Mouse (Mus musculus) layer of hippocampus, adult 2 months (tissue): ENCODE data around the gene Chmp4b. TPM values are rescaled to one million over a fixed set of nuclear protein-coding genes. Genes with fewer than 3 reads are reported as not detected.

Source experiments
- DNase-seq, 2 experiments: peaks; one replicate each; pipeline ENCODE4 v3.0.0; 2022; ENCODE audit warnings: low spot score in 2 of 2
- H3K27ac ChIP-seq: fragments of 200-600 bp; 2 replicates; pipeline ENCODE4 v1.8.1; 2022
- H3K4me3 ChIP-seq: fragments of 200-600 bp; 2 replicates; pipeline ENCODE4 v1.8.1; 2022; ENCODE audit warnings: mild to moderate bottlenecking
- CTCF ChIP-seq: fragments of 200-600 bp; conservative IDR thresholded peaks from 2 replicates; pipeline ENCODE4 v1.8.1; 2022; ENCODE audit warnings: antibody characterized with exemption, mild to moderate bottlenecking, moderate library complexity
- total RNA-seq, 2 experiments: library from RNA; stranded (reverse); gene quantifications; 2 replicates each; pipeline ENCODE4 v1.2.3; 2021

The Chmp4b gene
- total RNA-seq, 2 experiments from 2014 or later, result 206 to 215 TPM

GRCm38 (mm10) chr2:154677651-154678139 is 26.2 kb downstream of the Chmp4b start:
- Histone ChIP-seq H3K4me3 (peak overlapping the region; percentile 49), H3K27ac (peak overlapping the region; percentile 93)
- peak; percentile 73 to 79 for DNase-seq
- no peak for TF ChIP-seq CTCF

- DNase-seq, result no peak
- H3K4me3 ChIP-seq, result no peak overlapping the region
- no peak for TF ChIP-seq CTCF
Observed at GRCm38 (mm10) chr2:154678995-154679394, 27.5 kb downstream of the Chmp4b start.

GRCm38 (mm10) chr2:154680337-154680736 is 28.8 kb downstream of the Chmp4b start:
- TF ChIP-seq CTCF, result no peak

More at GRCm38 (mm10) chr2:154678995-154679394, 27.5 kb downstream of the Chmp4b start:
- H3K27ac ChIP-seq, result peak overlapping the region; percentile 58; the same call in 1 of the 2 replicates

GRCm38 (mm10) chr2:154680941-154681340 is 29.4 kb downstream of the Chmp4b start:
- no peak for TF ChIP-seq CTCF
- no peak overlapping the region for H3K4me3 ChIP-seq
- DNase-seq, result peak; percentile 30 to 38
- peak overlapping the region; percentile 77 for H3K27ac ChIP-seq

More at GRCm38 (mm10) chr2:154680337-154680736, 28.8 kb downstream of the Chmp4b start:
- DNase-seq, result no peak
- Histone ChIP-seq H3K4me3 (no peak overlapping the region), H3K27ac (peak overlapping the region; percentile 77)

- no peak for DNase-seq
- no peak overlapping the region for H3K4me3 ChIP-seq
- peak overlapping the region; percentile 77 for H3K27ac ChIP-seq
- no peak for TF ChIP-seq CTCF
Observed at GRCm38 (mm10) chr2:154682712-154683111, 31.2 kb downstream of the Chmp4b start.

GRCm38 (mm10) chr2:154684901-154685470 is 33.5 kb downstream of the Chmp4b start:
- no peak for TF ChIP-seq CTCF
- Histone ChIP-seq H3K27ac (no peak overlapping the region), H3K4me3 (no peak overlapping the region)
- DNase-seq, result no peak

- no peak for TF ChIP-seq CTCF
- Histone ChIP-seq H3K4me3 (no peak overlapping the region), H3K27ac (no peak overlapping the region)
- no peak for DNase-seq
Observed at GRCm38 (mm10) chr2:154685772-154686171, 34.3 kb downstream of the Chmp4b start.

- DNase-seq, result no peak
- no peak for TF ChIP-seq CTCF
- H3K27ac ChIP-seq, result no peak overlapping the region
- no peak overlapping the region for H3K4me3 ChIP-seq
Observed at GRCm38 (mm10) chr2:154686819-154687218, 35.3 kb downstream of the Chmp4b start.

- H3K27ac ChIP-seq, result no peak overlapping the region
- no peak for TF ChIP-seq CTCF
- no peak for DNase-seq
- no peak overlapping the region for H3K4me3 ChIP-seq
Observed at GRCm38 (mm10) chr2:154689391-154689790, 37.9 kb downstream of the Chmp4b start.

GRCm38 (mm10) chr2:154690959-154691358 is 39.5 kb downstream of the Chmp4b start:
- no peak for DNase-seq
- TF ChIP-seq CTCF, result no peak
- Histone ChIP-seq H3K4me3 (no peak overlapping the region), H3K27ac (no peak overlapping the region)

GRCm38 (mm10) chr2:154693186-154693940 is 41.9 kb downstream of the Chmp4b start:
- DNase-seq, result no peak
- TF ChIP-seq CTCF, result no peak
- H3K27ac ChIP-seq, result no peak overlapping the region
- H3K4me3 ChIP-seq, result no peak overlapping the region

GRCm38 (mm10) chr2:154693941-154694256 is 42.4 kb downstream of the Chmp4b start:
- no peak overlapping the region for H3K27ac ChIP-seq
- DNase-seq, result no peak
- TF ChIP-seq CTCF, result no peak
- no peak overlapping the region for H3K4me3 ChIP-seq

- DNase-seq, result peak in 1 of 2 experiments; percentile 30
- no peak overlapping the region for H3K4me3 ChIP-seq
- no peak for TF ChIP-seq CTCF
- H3K27ac ChIP-seq, result peak overlapping the region; percentile 67; the same call in 1 of the 2 replicates
Observed at GRCm38 (mm10) chr2:154695690-154696089, 44.2 kb downstream of the Chmp4b start.

GRCm38 (mm10) chr2:154696660-154697059 is 45.2 kb downstream of the Chmp4b start:
- no peak for DNase-seq
- Histone ChIP-seq H3K4me3 (no peak overlapping the region), H3K27ac (peak overlapping the region; percentile 67)
- no peak for TF ChIP-seq CTCF
